Mouse (Mus musculus) heart, embryonic 14.5 days (tissue): ENCODE measurements around the gene Ptprd. TPM values are rescaled to one million over a fixed set of nuclear protein-coding genes. Genes with fewer than 3 reads are reported as not detected.

Experiments used
- ATAC-seq: fragments of 200-750 bp; cut with Nextera tagmentation; 2 replicates; pipeline ENCODE4 v1.8.0; 2017; ENCODE audit warnings: low read depth, moderate TSS enrichment; ENCODE audit not compliant: insufficient number of reproducible peaks, insufficient read depth, low FRiP score
- H3K27ac ChIP-seq, 2 experiments: fragments of 200-500 bp in 1 of 2; fragments of 300-500 bp in 1 of 2; sonication (generic) in 1 of 2; replicated peaks in 1 of 2; 2 replicates each; pipeline ENCODE4 v1.5.1; 2012 to 2014; ENCODE audit warnings: low read depth in 2 of 2, low read length in 2 of 2, control low read depth in 1 of 2, mild to moderate bottlenecking in 1 of 2, mixed read lengths in 1 of 2; ENCODE audit not compliant: control insufficient read depth in 1 of 2, insufficient read depth in 1 of 2
- H3K27me3 ChIP-seq: fragments of 300-500 bp; sonication (generic); 2 replicates; pipeline ENCODE4 v1.6.1; 2014; ENCODE audit warnings: mild to moderate bottlenecking, low read length, control low read depth; ENCODE audit not compliant: control insufficient read depth, insufficient read depth
- H3K36me3 ChIP-seq: fragments of 300-500 bp; sonication (generic); 2 replicates; pipeline ENCODE4 v1.6.1; 2014; ENCODE audit warnings: mild to moderate bottlenecking, control low read depth, low read length, mixed read lengths; ENCODE audit not compliant: control insufficient read depth, insufficient read depth
- H3K4me1 ChIP-seq, 2 experiments: fragments of 200-500 bp in 1 of 2; fragments of 300-500 bp in 1 of 2; sonication (generic) in 1 of 2; 2 replicates each; pipeline ENCODE4 v1.6.1; 2012 to 2014; ENCODE audit warnings: low read length in 2 of 2, control low read depth in 1 of 2, mixed read lengths in 1 of 2; ENCODE audit not compliant: control insufficient read depth in 2 of 2, insufficient read depth in 2 of 2
- H3K4me2 ChIP-seq: fragments of 300-500 bp; sonication (generic); 2 replicates; pipeline ENCODE4 v1.6.1; 2014; ENCODE audit warnings: mild to moderate bottlenecking, low read length
- H3K4me3 ChIP-seq, 2 experiments: fragments of 200-500 bp in 1 of 2; fragments of 300-500 bp in 1 of 2; sonication (generic) in 1 of 2; 2 replicates each; pipeline ENCODE4 v1.5.1; 2012 to 2014; ENCODE audit warnings: low read length in 2 of 2, mild to moderate bottlenecking in 2 of 2, control low read depth in 1 of 2, low read depth in 1 of 2, moderate library complexity in 1 of 2; ENCODE audit not compliant: control insufficient read depth in 1 of 2, insufficient read depth in 1 of 2
- H3K9ac ChIP-seq: fragments of 300-500 bp; sonication (generic); 2 replicates; pipeline ENCODE4 v1.6.1; 2014; ENCODE audit warnings: mild to moderate bottlenecking, low read length
- H3K9me3 ChIP-seq: fragments of 300-500 bp; sonication (generic); 2 replicates; pipeline ENCODE4 v1.6.1; 2016; ENCODE audit warnings: low read length, control low read depth; ENCODE audit not compliant: control insufficient read depth
- WGBS: fragments of 180-500 bp; shearing (Covaris S2); extraction: QIAGEN DNeasy Blood & Tissue Kit; methylation state at CpG from one replicate; pipeline ENCODE4 v1.1.7; 2014; 5-methylcytosine and 5-hydroxymethylcytosine counted together
- polyA plus RNA-seq: library from polyadenylated mRNA; unstranded; fragments of >200 nt; fragmentation: Nextera tagmentation; extraction: Ambion mirVana; gene quantifications from 2 replicates; pipeline ENCODE4 v1.2.1, GENCODE M21; 2014

Gene Ptprd
- polyA plus RNA-seq, 1 experiment from 2014 or later = 21.8 TPM

DNA sequence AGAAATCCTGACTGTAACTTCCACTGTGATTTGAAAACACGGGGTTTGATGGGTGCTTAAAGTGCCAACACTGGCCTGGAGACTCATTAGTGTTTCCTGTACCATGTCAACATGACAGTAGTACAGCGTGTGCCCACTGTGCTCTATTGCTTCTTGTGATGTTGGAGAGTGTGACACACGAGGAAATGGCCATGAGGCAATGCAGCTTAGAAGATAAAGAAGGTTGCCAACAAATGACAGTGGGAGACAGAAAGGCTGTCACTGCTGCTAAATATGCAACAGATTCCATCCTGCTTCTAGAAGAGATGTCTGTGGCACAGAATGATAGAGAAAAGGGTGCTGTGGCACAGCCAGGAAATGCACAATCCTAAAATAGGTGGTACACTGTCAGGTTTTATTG, 6.7 kb downstream of the Ptprd start:
- 28% methylated on average over 3 of the region's 3 CpGs for WGBS
- Histone ChIP-seq H3K27ac (no peak overlapping the region), H3K27me3 (no peaks in the 10 kb centered on the region), H3K4me1 (no peaks in the 10 kb centered on the region), H3K4me2 (no peak overlapping the region), H3K9me3 (no peaks in the 10 kb centered on the region), H3K9ac (no peak overlapping the region), H3K36me3 (no peaks in the 10 kb centered on the region), H3K4me3 (no peak overlapping the region)
- ATAC-seq = no peak

- Histone ChIP-seq H3K9me3 (no peaks in the 10 kb centered on the region), H3K4me1 (no peaks in the 10 kb centered on the region), H3K36me3 (no peaks in the 10 kb centered on the region), H3K4me3 (no peak overlapping the region), H3K27me3 (no peaks in the 10 kb centered on the region), H3K27ac (no peak overlapping the region), H3K4me2 (no peak overlapping the region), H3K9ac (no peak overlapping the region)
- 82% methylated on average over 1 of the region's 1 CpGs for WGBS
- ATAC-seq = no peak
Measured at GRCm38 (mm10) chr4:78168447-78168846, 43.3 kb downstream of the Ptprd start.

DNA sequence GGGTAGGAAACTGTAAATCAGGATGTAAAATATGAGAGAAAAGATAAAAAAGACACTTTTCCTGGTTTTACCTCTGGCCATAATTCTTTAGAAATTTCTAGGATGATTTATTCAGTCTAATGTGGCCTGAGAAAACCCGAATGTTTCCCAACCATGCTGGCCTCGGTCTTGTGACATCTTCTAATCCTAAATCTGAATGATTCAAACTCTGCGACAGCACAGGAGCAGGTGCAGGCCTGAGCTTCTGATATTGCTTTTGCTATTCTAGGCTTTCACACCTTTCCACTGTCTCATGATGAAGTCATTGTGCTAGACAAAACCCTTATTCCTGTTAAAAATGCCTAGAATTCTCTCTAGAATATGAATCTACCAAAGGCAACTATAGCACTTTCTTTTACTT, 51.3 kb downstream of the Ptprd start:
- 86% methylated on average over 3 of the region's 3 CpGs for WGBS
- Histone ChIP-seq H3K27ac (no peak overlapping the region), H3K36me3 (no peaks in the 10 kb centered on the region), H3K4me3 (no peak overlapping the region), H3K9me3 (no peaks in the 10 kb centered on the region), H3K9ac (no peak overlapping the region), H3K27me3 (no peaks in the 10 kb centered on the region), H3K4me1 (no peaks in the 10 kb centered on the region), H3K4me2 (no peak overlapping the region)
- ATAC-seq = no peak

DNA sequence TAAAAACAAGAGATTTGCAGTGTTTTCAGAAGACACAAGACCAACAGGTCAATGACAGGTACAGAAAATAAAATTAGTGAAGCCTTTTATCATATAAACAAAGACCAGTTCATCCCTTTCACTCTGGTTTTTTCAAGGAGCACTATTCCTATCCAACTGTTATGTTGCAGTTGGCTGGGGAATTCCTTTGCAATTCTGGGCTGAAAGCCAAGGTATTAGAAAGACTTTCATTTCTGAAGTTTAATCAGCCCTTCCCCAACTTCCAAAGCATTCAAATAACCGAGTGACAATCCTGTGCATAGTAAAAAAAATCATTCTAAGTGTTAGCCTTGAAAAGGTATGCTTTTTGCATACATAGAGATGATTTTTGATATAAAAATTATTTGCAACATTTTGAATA, 61.2 kb downstream of the Ptprd start:
- Histone ChIP-seq H3K36me3 (no peaks in the 10 kb centered on the region), H3K27ac (no peak overlapping the region), H3K9me3 (no peaks in the 10 kb centered on the region), H3K27me3 (no peaks in the 10 kb centered on the region), H3K4me2 (no peak overlapping the region), H3K9ac (no peak overlapping the region), H3K4me3 (no peak overlapping the region), H3K4me1 (no peaks in the 10 kb centered on the region)
- WGBS = 4% methylated on average over 1 of the region's 1 CpGs
- no peak for ATAC-seq

DNA sequence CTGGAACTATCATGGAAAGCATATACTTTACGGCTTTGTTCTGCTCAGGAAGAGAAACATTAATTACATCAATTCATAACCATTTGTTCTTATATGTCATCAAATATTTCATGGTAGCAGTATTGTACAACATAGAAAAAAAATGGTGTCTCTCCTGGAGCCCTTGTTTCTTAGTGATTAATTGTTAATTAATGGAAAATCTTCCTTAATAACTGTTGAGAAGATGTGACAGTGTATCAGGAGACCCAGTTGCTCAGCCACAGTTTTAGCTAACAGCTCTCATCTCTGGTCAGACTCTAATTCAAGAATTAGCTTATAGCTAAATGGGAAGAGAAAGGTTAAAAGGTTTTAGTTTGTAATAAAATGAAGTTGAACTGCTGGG, 69.0 kb downstream of the Ptprd start:
- no peak for ATAC-seq

DNA sequence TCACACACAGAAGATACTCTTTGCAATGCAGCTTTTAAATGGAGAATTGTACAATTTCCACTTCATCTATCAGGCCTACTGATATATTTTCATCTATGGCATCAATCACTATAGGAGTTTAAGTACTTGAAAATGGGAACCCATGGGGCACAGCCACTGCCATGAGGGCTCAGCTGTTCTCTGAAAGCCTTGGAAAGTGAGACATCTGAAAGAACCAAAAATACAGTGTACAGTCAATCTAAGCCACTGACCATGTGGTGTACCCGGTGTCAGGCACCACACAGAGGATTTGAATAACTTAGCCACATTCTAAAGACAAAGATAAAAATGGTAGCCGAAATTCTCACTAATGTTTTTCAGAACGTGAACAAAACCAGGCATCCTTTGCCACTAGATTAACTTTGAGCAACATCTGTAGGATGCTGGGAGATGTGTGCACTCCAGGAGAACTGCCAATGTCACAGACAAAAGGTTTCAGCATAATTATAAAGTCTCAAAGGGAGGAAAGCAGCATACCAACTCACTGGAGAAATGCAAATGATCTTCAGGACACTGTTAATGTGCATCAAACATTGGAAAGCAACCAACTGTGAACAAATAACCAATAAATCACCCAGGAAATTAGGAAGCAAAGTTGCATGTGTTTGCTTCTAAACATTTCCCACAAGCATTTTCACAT, 69.5 kb downstream of the Ptprd start:
- Histone ChIP-seq H3K36me3 (no peaks in the 10 kb centered on the region), H3K4me1 (no peaks in the 10 kb centered on the region), H3K4me3 (no peak overlapping the region), H3K27ac (no peak overlapping the region), H3K9me3 (no peaks in the 10 kb centered on the region), H3K27me3 (no peaks in the 10 kb centered on the region), H3K9ac (no peak overlapping the region), H3K4me2 (no peak overlapping the region)
- ATAC-seq = no peak
- WGBS = 72% methylated on average over 3 of the region's 3 CpGs

More for the DNA sequence above, 69.0 kb downstream of the Ptprd start:
- no peaks in the 10 kb centered on the region for H3K27me3 ChIP-seq
- no peak overlapping the region for H3K4me3 ChIP-seq
- H3K4me2 ChIP-seq = no peak overlapping the region
- H3K27ac ChIP-seq = no peak overlapping the region
- WGBS = 91% methylated on average over 1 of the region's 1 CpGs
- H3K9ac ChIP-seq = no peak overlapping the region
- no peaks in the 10 kb centered on the region for H3K4me1 ChIP-seq
- H3K36me3 ChIP-seq = no peaks in the 10 kb centered on the region
- no peaks in the 10 kb centered on the region for H3K9me3 ChIP-seq

GRCm38 (mm10) chr4:78110898-78111297, 100.9 kb downstream of the Ptprd start:
- no peak overlapping the region for H3K4me3 ChIP-seq
- ATAC-seq = no peak
- 69% methylated on average over 3 of the region's 3 CpGs for WGBS
- H3K27me3 ChIP-seq = no peaks in the 10 kb centered on the region
- no peak overlapping the region for H3K4me2 ChIP-seq
- H3K36me3 ChIP-seq = no peaks in the 10 kb centered on the region
- H3K9ac ChIP-seq = no peak overlapping the region
- H3K9me3 ChIP-seq = no peaks in the 10 kb centered on the region
- H3K27ac ChIP-seq = no peak overlapping the region
- H3K4me1 ChIP-seq = no peaks in the 10 kb centered on the region

DNA sequence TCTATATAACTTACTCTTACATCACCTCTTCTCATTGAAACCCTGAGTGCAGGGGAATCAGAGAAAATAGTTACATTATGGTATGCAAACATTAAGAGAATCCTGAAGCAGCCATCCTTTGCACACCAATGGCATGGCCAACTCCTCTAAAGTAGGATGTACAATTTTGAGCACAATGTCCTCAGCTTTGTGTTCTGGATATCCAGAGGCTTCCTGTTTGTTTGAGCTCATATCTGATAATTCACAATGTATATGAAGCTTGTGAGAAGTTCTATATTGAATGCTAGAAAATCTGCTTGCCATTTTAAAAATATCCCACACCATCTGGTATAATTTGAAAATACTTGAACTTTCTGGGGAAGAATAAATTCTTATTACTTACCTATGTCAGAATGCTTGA, 114.2 kb downstream of the Ptprd start:
- H3K4me3 ChIP-seq = no peak overlapping the region
- no peak for ATAC-seq
- H3K4me2 ChIP-seq = no peak overlapping the region
- H3K36me3 ChIP-seq = no peaks in the 10 kb centered on the region
- no peak overlapping the region for H3K9ac ChIP-seq
- no peaks in the 10 kb centered on the region for H3K4me1 ChIP-seq
- H3K9me3 ChIP-seq = no peaks in the 10 kb centered on the region
- no peaks in the 10 kb centered on the region for H3K27me3 ChIP-seq
- no peak overlapping the region for H3K27ac ChIP-seq
